Mouse (Mus musculus) adrenal gland (tissue): ENCODE data around the gene Lsm12.

Source experiments
- intact Hi-C: fragments of 180-260 bp; cut with DNase I; formaldehyde crosslinking; loops from one replicate; pipeline ENCODE4 v1.15.1; 2025

Lsm12 gene

GRCm38 (mm10) chr11:102189461-102190436 is 4.7 kb upstream of the Lsm12 start, which contains the start of gene G6pc3:
TSS of gene G6pc3 (plus strand) at chr11:102189620.
- intact Hi-C loops = loop anchor here (5.0 kb wide), 1 partner anchor 38 kb away; no protein-coding TSS in a partner anchor

- intact Hi-C loops = no loop called here
These were observed 3.9 kb upstream of the Lsm12 start for GRCm38 (mm10) chr11:102188980-102189379.

GRCm38 (mm10) chr11:102186235-102186634 is 1.1 kb upstream of the Lsm12 start:
- intact Hi-C loops = no loop called here

- intact Hi-C loops = no loop called here
These were observed 581 bp upstream of the Lsm12 start for GRCm38 (mm10) chr11:102185677-102186076.

- intact Hi-C loops = no loop called here
These were observed 847 bp downstream of the Lsm12 start for GRCm38 (mm10) chr11:102184253-102184645.

- intact Hi-C loops = no loop called here
These were observed 5.3 kb downstream of the Lsm12 start for GRCm38 (mm10) chr11:102179836-102180235.

- intact Hi-C loops = no loop called here
These were observed 16.4 kb downstream of the Lsm12 start for GRCm38 (mm10) chr11:102168689-102169088.

GRCm38 (mm10) chr11:102167539-102167938 is 17.6 kb downstream of the Lsm12 start:
- intact Hi-C loops = no loop called here

GRCm38 (mm10) chr11:102165971-102166722 is 18.9 kb downstream of the Lsm12 start:
- intact Hi-C loops = no loop called here

- intact Hi-C loops = loop anchor here (5.0 to 10.0 kb wide), 2 partner anchors 65 to 103 kb away; no protein-coding TSS in a partner anchor
These were observed 25.3 kb downstream of the Lsm12 start for GRCm38 (mm10) chr11:102159781-102160180.

- intact Hi-C loops = loop anchor here (5.0 to 10.0 kb wide), 2 partner anchors 67 to 104 kb away; no protein-coding TSS in a partner anchor
These were observed 27.1 kb downstream of the Lsm12 start for GRCm38 (mm10) chr11:102158024-102158423.

- intact Hi-C loops = loop anchor here (5.0 to 10.0 kb wide), 2 partner anchors 68 to 106 kb away; no protein-coding TSS in a partner anchor
These were observed 28.4 kb downstream of the Lsm12 start for GRCm38 (mm10) chr11:102156786-102157089.

GRCm38 (mm10) chr11:102156039-102156785 is 28.9 kb downstream of the Lsm12 start, which contains the start of gene Tmem101:
TSS of gene Tmem101 (minus strand) at chr11:102156404.
- intact Hi-C loops = loop anchor here (5.0 to 10.0 kb wide), 2 partner anchors 69 to 106 kb away; no protein-coding TSS in a partner anchor

- intact Hi-C loops = loop anchor here (5.0 kb wide), 1 partner anchor 285 kb away; the partner anchor contains the start of gene Grn
These were observed 37.7 kb downstream of the Lsm12 start for GRCm38 (mm10) chr11:102147213-102147989.

- intact Hi-C loops = loop anchor here (5.0 kb wide), 1 partner anchor 286 kb away; the partner anchor contains the start of gene Grn
These were observed 38.6 kb downstream of the Lsm12 start for GRCm38 (mm10) chr11:102146531-102146930.

- intact Hi-C loops = loop anchor here (5.0 kb wide), 1 partner anchor 286 kb away; the partner anchor contains the start of gene Grn
These were observed 39.1 kb downstream of the Lsm12 start for GRCm38 (mm10) chr11:102146005-102146404.

- intact Hi-C loops = loop anchor here (5.0 kb wide), 1 partner anchor 287 kb away; the partner anchor contains the start of gene Grn
These were observed 39.6 kb downstream of the Lsm12 start, which contains the start of gene Nags for GRCm38 (mm10) chr11:102145471-102146001. TSS of gene Nags (plus strand) at chr11:102145513.

GRCm38 (mm10) chr11:102144957-102145470 is 40.1 kb downstream of the Lsm12 start:
- intact Hi-C loops = loop anchor here (5.0 kb wide), 1 partner anchor 287 kb away; the partner anchor contains the start of gene Grn

- intact Hi-C loops = no loop called here
These were observed 42.7 kb downstream of the Lsm12 start for GRCm38 (mm10) chr11:102142355-102142754.
